In the genomic region with DNA sequence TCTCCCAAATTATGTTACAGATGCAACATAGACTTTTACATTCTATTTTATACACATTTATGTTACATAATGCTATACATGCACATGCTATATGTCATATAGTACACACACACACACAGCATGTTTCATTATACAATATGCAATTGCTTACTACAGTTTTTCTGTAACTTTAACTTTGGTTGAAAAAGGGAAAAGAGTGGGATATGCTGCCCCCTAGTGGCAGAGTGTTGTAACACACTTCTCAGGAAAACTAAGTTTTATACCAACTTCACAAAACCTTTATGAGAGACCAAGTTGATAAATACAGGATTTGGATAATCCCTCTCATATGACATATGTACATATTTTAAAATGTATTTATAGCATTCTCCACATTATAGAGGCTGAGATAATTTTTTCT, we compare ENCODE assay signal across 9 mouse cellular contexts. TPM values are rescaled to one million over a fixed set of nuclear protein-coding genes. Genes with fewer than 3 reads are reported as not detected.
DNase-seq lines count a peak whose midpoint lies in the region; ATAC-seq and TF ChIP-seq lines count a peak whose summit lies in the region.
"Had no signal": no experiment of that assay in that cellular context is flagged by ENCODE, and none has a peak within 500 bp of the region (broad histone marks: within the 10 kb centered on the region; RNA-seq: fewer than 3 reads in every experiment).

No protein-coding gene starts in this region.

- TF ChIP-seq CTCF in lung, embryonic 14.5 days (IDR thresholded peaks at IDR 0.05; ENCODE audit: low read depth): peak; percentile 88
- TF ChIP-seq CTCF in stomach, postnatal 0 days (IDR thresholded peaks at IDR 0.05; ENCODE audit: low read depth): peak; percentile 89

- H3K27me3 ChIP-seq in forebrain, embryonic 16.5 days (replicated peaks; ENCODE audit: control insufficient read depth, insufficient read depth, low read length): peaks cover 6% of the 10 kb centered on the region; the same call in 1 of the 2 replicates
- no peaks in the 10 kb centered on the region for H3K27me3 ChIP-seq in forebrain, embryonic 15.5 days
- peaks cover 5% of the 10 kb centered on the region; the same call in 1 of the 2 replicates for H3K27me3 ChIP-seq in lung, embryonic 14.5 days (ENCODE audit: insufficient read depth, low read length)
- no peaks in the 10 kb centered on the region for H3K27me3 ChIP-seq in stomach, postnatal 0 days (ENCODE audit: control insufficient read depth, insufficient read depth, low read length)

- no peaks in the 10 kb centered on the region for H3K9me3 ChIP-seq in forebrain, embryonic 16.5 days (ENCODE audit: control insufficient read depth, low read length)
- H3K9me3 ChIP-seq in forebrain, embryonic 15.5 days: no peaks in the 10 kb centered on the region
- no peaks in the 10 kb centered on the region for H3K9me3 ChIP-seq in lung, embryonic 14.5 days (ENCODE audit: low read depth, low read length)
- H3K9me3 ChIP-seq in stomach, postnatal 0 days (ENCODE audit: control insufficient read depth, low read length): no peaks in the 10 kb centered on the region
- H3K9me3 ChIP-seq: hindbrain, embryonic 15.5 days had no signal

- no peak overlapping the region for H3K9ac ChIP-seq in forebrain, embryonic 16.5 days (replicated peaks; ENCODE audit: low read depth, low read length)
- H3K9ac ChIP-seq in forebrain, embryonic 15.5 days (replicated peaks): no peak overlapping the region
- H3K9ac ChIP-seq in lung, embryonic 14.5 days: no peak overlapping the region
- H3K9ac ChIP-seq in stomach, postnatal 0 days (ENCODE audit: low read length): no peak overlapping the region
- H3K9ac ChIP-seq: hindbrain, embryonic 15.5 days had no signal

- H3K4me2 ChIP-seq in forebrain, embryonic 16.5 days (ENCODE audit: low read length): no peak overlapping the region
- no peak overlapping the region for H3K4me2 ChIP-seq in forebrain, embryonic 15.5 days (replicated peaks)
- H3K4me2 ChIP-seq in lung, embryonic 14.5 days: no peak overlapping the region
- no peak overlapping the region for H3K4me2 ChIP-seq in stomach, postnatal 0 days (replicated peaks; ENCODE audit: low read depth)
- H3K4me2 ChIP-seq: hindbrain, embryonic 15.5 days had no signal

- no peak overlapping the region for H3K4me3 ChIP-seq in forebrain, embryonic 16.5 days (replicated peaks; ENCODE audit: low read length)
- no peak overlapping the region for H3K4me3 ChIP-seq in forebrain, embryonic 15.5 days
- H3K4me3 ChIP-seq in lung, embryonic 14.5 days (ENCODE audit: low read depth, low read length): no peak overlapping the region
- no peak overlapping the region for H3K4me3 ChIP-seq in stomach, postnatal 0 days (ENCODE audit: low read depth, low read length)
- H3K4me3 ChIP-seq: hindbrain, embryonic 15.5 days had no signal

- H3K36me3 ChIP-seq in forebrain, embryonic 16.5 days (ENCODE audit: control insufficient read depth, insufficient read depth): no peaks in the 10 kb centered on the region
- H3K36me3 ChIP-seq in forebrain, embryonic 15.5 days: no peaks in the 10 kb centered on the region
- no peaks in the 10 kb centered on the region for H3K36me3 ChIP-seq in lung, embryonic 14.5 days (ENCODE audit: insufficient read depth)
- no peaks in the 10 kb centered on the region for H3K36me3 ChIP-seq in stomach, postnatal 0 days (ENCODE audit: control insufficient read depth, insufficient read depth, low read length)
- H3K36me3 ChIP-seq: hindbrain, embryonic 15.5 days had no signal

- H3K27ac ChIP-seq in forebrain, embryonic 16.5 days (ENCODE audit: low read length): no peak overlapping the region
- H3K27ac ChIP-seq in forebrain, embryonic 15.5 days (replicated peaks): no peak overlapping the region
- H3K27ac ChIP-seq in lung, embryonic 14.5 days (ENCODE audit: low read depth): no peak overlapping the region
- H3K27ac ChIP-seq in stomach, postnatal 0 days (replicated peaks): no peak overlapping the region
- H3K27ac ChIP-seq: hindbrain, embryonic 15.5 days had no signal

- TF ChIP-seq EP300 in stomach, postnatal 0 days (optimal IDR thresholded peaks at IDR 0.05): no peak

- peak; percentile 38; the same call in 1 of the 2 replicates for ATAC-seq in forebrain, embryonic 16.5 days
- no peak for ATAC-seq in forebrain, embryonic 15.5 days (replicated peaks)
- ATAC-seq in lung, embryonic 14.5 days (ENCODE audit: insufficient read depth): no peak
- no peak for ATAC-seq in stomach, postnatal 0 days (ENCODE audit: low FRiP score, low TSS enrichment)

- H3K4me1 ChIP-seq in forebrain, embryonic 16.5 days (replicated peaks; ENCODE audit: control insufficient read depth, insufficient read depth, low read length): no peaks in the 10 kb centered on the region
- 0 out of 2 replicates have a peak, but pooled peaks cover 3% of the 10 kb centered on the region for H3K4me1 ChIP-seq in forebrain, embryonic 15.5 days
- no peaks in the 10 kb centered on the region for H3K4me1 ChIP-seq in lung, embryonic 14.5 days (ENCODE audit: insufficient read depth)
- H3K4me1 ChIP-seq in stomach, postnatal 0 days (replicated peaks; ENCODE audit: control insufficient read depth, insufficient read depth): no peaks in the 10 kb centered on the region

- DNase-seq in ovary, postnatal 10 days (ENCODE audit: low spot score): peak; percentile 9
- DNase-seq in ovary, adult 18-20 months (ENCODE audit: low spot score): no peak
- peak; percentile 23 for DNase-seq in c-Kit-positive CD71-positive TER-119-negative erythroid progenitor cells, embryonic 14.5 days (ENCODE audit: low read depth)
- peak; percentile 80 for DNase-seq in heart, postnatal 4 days
- DNase-seq in lung, embryonic 14.5 days: peak; percentile 88
- DNase-seq in stomach, postnatal 0 days (ENCODE audit: low spot score): peak; percentile 35

RNA-seq across cellular contexts. Expression of a gene that starts 51.6 kb away (rescaled TPM):
- polyA plus RNA-seq in forebrain, embryonic 16.5 days (2015; fragmentation: Nextera tagmentation; extraction: Ambion mirVana): 37.4 and 50.4 TPM in 2 replicates
- 35.2 and 35.9 TPM in 2 replicates for polyA plus RNA-seq in forebrain, embryonic 15.5 days (2015; fragmentation: Nextera tagmentation; extraction: Ambion mirVana)
- total RNA-seq in heart, postnatal 4 days (2021): 100 to 1,000 TPM; 121 to 125 TPM
- polyA plus RNA-seq in lung, embryonic 14.5 days (2014; fragmentation: Nextera tagmentation; extraction: Ambion mirVana): 9.7 and 12.1 TPM in 2 replicates
- polyA plus RNA-seq in stomach, postnatal 0 days (2015; fragmentation: Nextera tagmentation; extraction: Ambion mirVana): 7.1 and 7.9 TPM in 2 replicates
